Mouse (Mus musculus): ENCODE results near the gene Tmem161a. TPM values are rescaled to one million over a fixed set of nuclear protein-coding genes. Genes with fewer than 3 reads are reported as not detected.

The Tmem161a gene
- polyA plus RNA-seq, 1 experiment, result 74.3 TPM

- TF ChIP-seq POLR2A (IDR thresholded peaks at IDR 0.05; ENCODE audit: extremely low read depth, insufficient read depth, low read length), result no peak
- no peak for TF ChIP-seq CTCF (IDR thresholded peaks at IDR 0.05; ENCODE audit: extremely low read depth, insufficient read depth, low read length)
- H3K4me1 ChIP-seq (ENCODE audit: control insufficient read depth, insufficient read depth, low read length), result peaks cover 2% of the 10 kb centered on the region; the same call in 1 of the 2 replicates
- no peak overlapping the region for H3K27ac ChIP-seq (ENCODE audit: insufficient read depth, low read length)
- peak overlapping the region; percentile 17; the same call in 1 of the 2 replicates for H3K4me3 ChIP-seq (ENCODE audit: insufficient read depth, low read length)
Measured at GRCm38 (mm10) chr8:70174079-70174478, 1.9 kb downstream of the Tmem161a start.

GRCm38 (mm10) chr8:70178231-70178630 is 6.1 kb downstream of the Tmem161a start:
- Histone ChIP-seq H3K4me1 (ENCODE audit: control insufficient read depth, insufficient read depth, low read length) (peaks cover 2% of the 10 kb centered on the region; the same call in 1 of the 2 replicates), H3K4me3 (ENCODE audit: insufficient read depth, low read length) (no peak overlapping the region)
- TF ChIP-seq POLR2A (IDR thresholded peaks at IDR 0.05; ENCODE audit: extremely low read depth, insufficient read depth, low read length), result no peak
- no peak for TF ChIP-seq CTCF (IDR thresholded peaks at IDR 0.05; ENCODE audit: extremely low read depth, insufficient read depth, low read length)

GRCm38 (mm10) chr8:70179082-70179481 is 6.9 kb downstream of the Tmem161a start:
- 0 out of 2 replicates have a peak, but pooled peaks cover 2% of the 10 kb centered on the region for H3K4me1 ChIP-seq (ENCODE audit: control insufficient read depth, insufficient read depth, low read length)
- TF ChIP-seq CTCF (IDR thresholded peaks at IDR 0.05; ENCODE audit: extremely low read depth, insufficient read depth, low read length) (peak; percentile 27; the same call in 1 of the 2 replicates), POLR2A (IDR thresholded peaks at IDR 0.05; ENCODE audit: extremely low read depth, insufficient read depth, low read length) (no peak)
- H3K27ac ChIP-seq (ENCODE audit: insufficient read depth, low read length), result no peak overlapping the region
- no peak overlapping the region for H3K4me3 ChIP-seq (ENCODE audit: insufficient read depth, low read length)

More at GRCm38 (mm10) chr8:70178231-70178630, 6.1 kb downstream of the Tmem161a start:
- H3K27ac ChIP-seq (ENCODE audit: insufficient read depth, low read length), result no peak overlapping the region

GRCm38 (mm10) chr8:70181212-70181902 is 9.2 kb downstream of the Tmem161a start:
- no peak overlapping the region for H3K4me3 ChIP-seq (ENCODE audit: insufficient read depth, low read length)
- no peaks in the 10 kb centered on the region for H3K4me1 ChIP-seq (ENCODE audit: control insufficient read depth, insufficient read depth, low read length)
- no peak for TF ChIP-seq CTCF (IDR thresholded peaks at IDR 0.05; ENCODE audit: extremely low read depth, insufficient read depth, low read length)
- TF ChIP-seq POLR2A (IDR thresholded peaks at IDR 0.05; ENCODE audit: extremely low read depth, insufficient read depth, low read length), result no peak
- H3K27ac ChIP-seq (ENCODE audit: insufficient read depth, low read length), result no peak overlapping the region

GRCm38 (mm10) chr8:70181903-70182252 is 9.7 kb downstream of the Tmem161a start:
- TF ChIP-seq CTCF (IDR thresholded peaks at IDR 0.05; ENCODE audit: extremely low read depth, insufficient read depth, low read length) (no peak), POLR2A (IDR thresholded peaks at IDR 0.05; ENCODE audit: extremely low read depth, insufficient read depth, low read length) (no peak)
- Histone ChIP-seq H3K4me3 (ENCODE audit: insufficient read depth, low read length) (no peak overlapping the region), H3K4me1 (ENCODE audit: control insufficient read depth, insufficient read depth, low read length) (no peaks in the 10 kb centered on the region), H3K27ac (ENCODE audit: insufficient read depth, low read length) (no peak overlapping the region)

GRCm38 (mm10) chr8:70183194-70183593 is 11.0 kb downstream of the Tmem161a start:
- no peaks in the 10 kb centered on the region for H3K4me1 ChIP-seq (ENCODE audit: control insufficient read depth, insufficient read depth, low read length)
- no peak for TF ChIP-seq CTCF (IDR thresholded peaks at IDR 0.05; ENCODE audit: extremely low read depth, insufficient read depth, low read length)
- no peak for TF ChIP-seq POLR2A (IDR thresholded peaks at IDR 0.05; ENCODE audit: extremely low read depth, insufficient read depth, low read length)
- no peak overlapping the region for H3K27ac ChIP-seq (ENCODE audit: insufficient read depth, low read length)
- no peak overlapping the region for H3K4me3 ChIP-seq (ENCODE audit: insufficient read depth, low read length)

GRCm38 (mm10) chr8:70188707-70189106 is 16.6 kb downstream of the Tmem161a start:
- H3K4me3 ChIP-seq (ENCODE audit: insufficient read depth, low read length), result no peak overlapping the region
- TF ChIP-seq CTCF (IDR thresholded peaks at IDR 0.05; ENCODE audit: extremely low read depth, insufficient read depth, low read length) (no peak), POLR2A (IDR thresholded peaks at IDR 0.05; ENCODE audit: extremely low read depth, insufficient read depth, low read length) (no peak)
- H3K4me1 ChIP-seq (ENCODE audit: control insufficient read depth, insufficient read depth, low read length), result no peaks in the 10 kb centered on the region
- H3K27ac ChIP-seq (ENCODE audit: insufficient read depth, low read length), result no peak overlapping the region

GRCm38 (mm10) chr8:70193238-70193637 is 21.1 kb downstream of the Tmem161a start:
- Histone ChIP-seq H3K27ac (ENCODE audit: insufficient read depth, low read length) (no peak overlapping the region), H3K4me3 (ENCODE audit: insufficient read depth, low read length) (no peak overlapping the region), H3K4me1 (ENCODE audit: control insufficient read depth, insufficient read depth, low read length) (no peaks in the 10 kb centered on the region)
- no peak for TF ChIP-seq POLR2A (IDR thresholded peaks at IDR 0.05; ENCODE audit: extremely low read depth, insufficient read depth, low read length)
- TF ChIP-seq CTCF (IDR thresholded peaks at IDR 0.05; ENCODE audit: extremely low read depth, insufficient read depth, low read length), result no peak

- TF ChIP-seq CTCF (IDR thresholded peaks at IDR 0.05; ENCODE audit: extremely low read depth, insufficient read depth, low read length), result no peak
- Histone ChIP-seq H3K27ac (ENCODE audit: insufficient read depth, low read length) (no peak overlapping the region), H3K4me1 (ENCODE audit: control insufficient read depth, insufficient read depth, low read length) (no peaks in the 10 kb centered on the region; the same call in 1 of the 2 replicates)
Measured at GRCm38 (mm10) chr8:70194191-70194590, 22.0 kb downstream of the Tmem161a start.

GRCm38 (mm10) chr8:70195762-70196161 is 23.6 kb downstream of the Tmem161a start:
- no peak overlapping the region for H3K27ac ChIP-seq (ENCODE audit: insufficient read depth, low read length)
- H3K4me3 ChIP-seq (ENCODE audit: insufficient read depth, low read length), result no peak overlapping the region
- TF ChIP-seq CTCF (IDR thresholded peaks at IDR 0.05; ENCODE audit: extremely low read depth, insufficient read depth, low read length) (no peak), POLR2A (IDR thresholded peaks at IDR 0.05; ENCODE audit: extremely low read depth, insufficient read depth, low read length) (no peak)
- H3K4me1 ChIP-seq (ENCODE audit: control insufficient read depth, insufficient read depth, low read length), result peaks cover 9% of the 10 kb centered on the region

More at GRCm38 (mm10) chr8:70194191-70194590, 22.0 kb downstream of the Tmem161a start:
- H3K4me3 ChIP-seq (ENCODE audit: insufficient read depth, low read length), result no peak overlapping the region

All from cortical plate, adult 2 months (tissue).